Mouse (Mus musculus) CH12.LX (cell line): ENCODE results near the gene Gm21188.
"Not testable (repeated sequence)": the region's sequence is repeated elsewhere in the genome, so short reads cannot be mapped to it uniquely, and the experiment has no call there.

Experiments used
- CTCF ChIP-seq, 2 experiments: IDR thresholded peaks in 1 of 2; conservative IDR thresholded peaks in 1 of 2; 2 replicates each; pipeline ENCODE4 v1.5.1; 2011 to 2012; ENCODE audit warnings: low read depth in 2 of 2, low read length in 2 of 2, improper control_type of control experiment in 1 of 2, inconsistent platforms in 1 of 2, mild to moderate bottlenecking in 1 of 2, moderate library complexity in 1 of 2
- GABPA ChIP-seq: IDR thresholded peaks from 2 replicates; pipeline ENCODE4 v1.6.1; 2012; ENCODE audit warnings: low read depth, low read length, improper control_type of control experiment, inconsistent platforms; ENCODE audit not compliant: insufficient replicate concordance
- HCFC1 ChIP-seq: IDR thresholded peaks from 2 replicates; pipeline ENCODE4 v1.6.1; 2012; ENCODE audit warnings: low read depth, mild to moderate bottlenecking, inconsistent platforms, low read length, improper control_type of control experiment
- POLR2A ChIP-seq: IDR thresholded peaks from 2 replicates; pipeline ENCODE4 v1.6.1; 2011; ENCODE audit warnings: low read depth, mild to moderate bottlenecking, improper control_type of control experiment, low read length
- RCOR1 ChIP-seq: conservative IDR thresholded peaks from 2 replicates; pipeline ENCODE4 v1.6.1; 2012; ENCODE audit warnings: low read depth, mild to moderate bottlenecking, inconsistent platforms, low read length, improper control_type of control experiment
- USF1 ChIP-seq: IDR thresholded peaks from 2 replicates; pipeline ENCODE4 v1.6.1; 2014; ENCODE audit warnings: low read depth, mild to moderate bottlenecking, inconsistent platforms, low read length, improper control_type of control experiment
- ZC3H11A ChIP-seq: IDR thresholded peaks from 2 replicates; pipeline ENCODE4 v1.6.1; 2012; ENCODE audit warnings: low read depth, mild to moderate bottlenecking, inconsistent platforms, low read length, improper control_type of control experiment
- ZKSCAN1 ChIP-seq: IDR thresholded peaks from 2 replicates; pipeline ENCODE4 v1.6.1; 2012; ENCODE audit warnings: low read depth, inconsistent platforms, low read length, improper control_type of control experiment, borderline replicate concordance

DNA sequence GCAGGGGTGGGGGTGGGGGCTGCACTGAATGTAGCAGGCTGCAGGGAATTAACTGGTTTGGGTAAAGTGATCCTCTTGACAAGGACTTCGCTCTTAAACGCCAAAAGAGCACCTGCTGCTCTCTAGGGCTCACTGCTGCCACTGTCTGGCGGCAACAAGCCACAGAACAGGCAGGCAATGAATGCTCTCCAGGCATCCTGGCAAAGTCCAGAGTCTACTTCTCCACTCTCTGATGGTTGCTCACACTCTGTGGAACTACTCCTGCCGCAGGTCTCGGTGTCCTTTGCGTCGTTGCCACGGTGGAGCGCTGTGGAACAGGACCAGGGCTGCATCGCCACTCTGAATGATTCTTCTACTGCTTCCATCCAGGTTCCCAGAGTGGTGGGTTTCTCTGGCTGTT, 17.4 kb downstream of the Gm21188 start:
- TF ChIP-seq RCOR1; USF1; CTCF (conservative IDR thresholded peaks at IDR 0.05 in 1 of 2, IDR thresholded peaks at IDR 0.05 in 1 of 2; ENCODE audit: low read depth in 2 of 2, low read length in 2 of 2); ZC3H11A; HCFC1; POLR2A; ZKSCAN1; GABPA: not testable (repeated sequence)
